Mouse (Mus musculus) cerebellum, postnatal 36 days (tissue): ENCODE measurements around the gene Sirt7.

ENCODE experiments used
- DNase-seq, 2 experiments: peaks; one replicate each; pipeline ENCODE4 v3.0.0; 2021 to 2022; ENCODE audit warnings: mixed read lengths in 2 of 2

Gene Sirt7

GRCm38 (mm10) chr11:120634810-120635209, 9.8 kb upstream of the Sirt7 start:
- no peak for DNase-seq

GRCm38 (mm10) chr11:120633520-120634343, 8.7 kb upstream of the Sirt7 start, which contains the start of gene Mafg:
Gene Mafg, minus strand, starts transcription at chr11:120633600.
- peak; percentile 89 to 94 for DNase-seq

GRCm38 (mm10) chr11:120632559-120633519, 7.8 kb upstream of the Sirt7 start:
- DNase-seq, result peak; percentile 47 to 62

- DNase-seq, result no peak
These were observed 6.8 kb upstream of the Sirt7 start for GRCm38 (mm10) chr11:120631726-120632448.

GRCm38 (mm10) chr11:120630881-120631725, 6.1 kb upstream of the Sirt7 start:
- no peak for DNase-seq

- DNase-seq, result no peak
These were observed 5.4 kb upstream of the Sirt7 start for GRCm38 (mm10) chr11:120630401-120630871.

- DNase-seq, result no peak
These were observed 4.9 kb upstream of the Sirt7 start for GRCm38 (mm10) chr11:120629911-120630310.

GRCm38 (mm10) chr11:120629341-120629730, 4.3 kb upstream of the Sirt7 start:
- no peak for DNase-seq

GRCm38 (mm10) chr11:120628601-120629340, 3.7 kb upstream of the Sirt7 start:
- no peak for DNase-seq

- DNase-seq, result no peak
These were observed 2.6 kb upstream of the Sirt7 start for GRCm38 (mm10) chr11:120627468-120628300.

- DNase-seq, result no peak
These were observed 1.9 kb upstream of the Sirt7 start for GRCm38 (mm10) chr11:120626785-120627467.

GRCm38 (mm10) chr11:120624680-120625111, 344 bp downstream of the Sirt7 start:
- DNase-seq, result peak; percentile 84 to 87

- peak; percentile 53 to 60 for DNase-seq
These were observed 920 bp downstream of the Sirt7 start for GRCm38 (mm10) chr11:120623961-120624679.

- DNase-seq, result no peak
These were observed 2.2 kb downstream of the Sirt7 start for GRCm38 (mm10) chr11:120622805-120623204.

- DNase-seq, result no peak
These were observed 4.8 kb downstream of the Sirt7 start for GRCm38 (mm10) chr11:120620195-120620594.

- no peak for DNase-seq
These were observed 6.2 kb downstream of the Sirt7 start for GRCm38 (mm10) chr11:120618619-120619535.

GRCm38 (mm10) chr11:120617519-120618112, 7.4 kb downstream of the Sirt7 start, which contains the start of gene Pcyt2:
Gene Pcyt2, minus strand, starts transcription at chr11:120617936.
- DNase-seq, result peak; percentile 87 to 96
